Comparison of ENCODE assay signal across 13 mouse cellular contexts in the genomic region with DNA sequence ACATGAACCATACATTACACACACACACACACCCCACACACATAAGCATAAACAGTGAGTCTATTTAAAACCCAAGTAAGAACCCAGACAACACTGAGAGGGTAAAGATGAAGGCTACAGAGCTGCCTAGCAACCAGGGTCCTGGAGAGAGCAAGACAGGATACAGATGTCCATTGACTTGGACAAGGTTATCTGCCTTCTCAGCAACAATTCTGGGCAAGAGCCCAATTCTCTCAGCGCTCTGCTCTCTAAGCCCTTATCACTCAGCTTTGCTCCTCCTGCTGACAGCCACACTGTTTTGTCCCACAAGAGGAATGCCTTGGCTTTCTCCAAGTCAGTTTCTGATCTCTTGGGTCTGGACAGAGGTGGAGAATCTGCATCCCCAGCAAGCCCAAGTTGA. TPM values are rescaled to one million over a fixed set of nuclear protein-coding genes. Genes with fewer than 3 reads are reported as not detected.
A peak's percentile ranks its signal among the peaks of the same experiment; 100 is the strongest.
DNase-seq lines count a peak whose midpoint lies in the region; ATAC-seq and TF ChIP-seq lines count a peak whose summit lies in the region.
"Had no signal": no experiment of that assay in that cellular context is flagged by ENCODE, and none has a peak within 500 bp of the region (broad histone marks: within the 10 kb centered on the region; RNA-seq: fewer than 3 reads in every experiment).

No protein-coding gene starts in this region.

- ATAC-seq in kidney, postnatal 0 days (replicated peaks; ENCODE audit: low FRiP score, low read depth) = no peak
- no peak for ATAC-seq in forebrain, embryonic 14.5 days

- H3K4me2 ChIP-seq in kidney, postnatal 0 days (ENCODE audit: low read length) = no peak overlapping the region
- H3K4me2 ChIP-seq in forebrain, embryonic 14.5 days (ENCODE audit: low read length) = no peak overlapping the region
- H3K4me2 ChIP-seq: midbrain, embryonic 12.5 days; neural tube, embryonic 15.5 days had no signal

- DNase-seq in adrenal gland, postnatal 14 days = peak; percentile 65
- no peak for DNase-seq in adrenal gland, adult 8-10 months
- DNase-seq in ovary, adult 18-20 months (ENCODE audit: low spot score) = peak; percentile 21
- DNase-seq in ovary, postnatal 10 days (ENCODE audit: low spot score) = no peak
- DNase-seq in kidney, postnatal 0 days (ENCODE audit: low spot score) = peak; percentile 59
- DNase-seq in testis, postnatal 14 days (ENCODE audit: low spot score) = peak; percentile 73
- no peak for DNase-seq in layer of hippocampus, adult 11-12 months (ENCODE audit: low spot score)
- no peak for DNase-seq in forebrain, embryonic 14.5 days (ENCODE audit: low spot score)
- DNase-seq: cerebellum, postnatal 25 days had no signal

- no peak for TF ChIP-seq CTCF in kidney, postnatal 0 days (IDR thresholded peaks at IDR 0.05; ENCODE audit: low read depth)

- 68% methylated on average over 1 of the region's 1 CpGs for WGBS in kidney, postnatal 0 days
- 94% methylated on average over 1 of the region's 1 CpGs for WGBS in forebrain, embryonic 14.5 days

- H3K9me3 ChIP-seq in kidney, postnatal 0 days (replicated peaks; ENCODE audit: low read length) = no peaks in the 10 kb centered on the region
- H3K9me3 ChIP-seq in forebrain, embryonic 14.5 days (replicated peaks; ENCODE audit: control insufficient read depth, low read length) = no peaks in the 10 kb centered on the region
- H3K9me3 ChIP-seq: midbrain, embryonic 12.5 days; neural tube, embryonic 15.5 days had no signal

- H3K27ac ChIP-seq in kidney, postnatal 0 days = no peak overlapping the region
- H3K27ac ChIP-seq in forebrain, embryonic 14.5 days (ENCODE audit: low read depth, low read length) = no peak overlapping the region
- H3K27ac ChIP-seq: midbrain, embryonic 12.5 days; neural tube, embryonic 15.5 days had no signal

- H3K9ac ChIP-seq in kidney, postnatal 0 days (ENCODE audit: low read depth, low read length) = no peak overlapping the region
- H3K9ac ChIP-seq in forebrain, embryonic 14.5 days (ENCODE audit: low read length) = no peak overlapping the region
- H3K9ac ChIP-seq: midbrain, embryonic 12.5 days; neural tube, embryonic 15.5 days had no signal

- H3K4me3 ChIP-seq in kidney, postnatal 0 days (replicated peaks; ENCODE audit: low read depth, low read length) = no peak overlapping the region
- H3K4me3 ChIP-seq in forebrain, embryonic 14.5 days (ENCODE audit: low read depth, low read length) = no peak overlapping the region
- H3K4me3 ChIP-seq: midbrain, embryonic 12.5 days; neural tube, embryonic 15.5 days had no signal

- H3K4me1 ChIP-seq in kidney, postnatal 0 days (replicated peaks; ENCODE audit: insufficient read depth, low read length) = no peaks in the 10 kb centered on the region
- no peaks in the 10 kb centered on the region for H3K4me1 ChIP-seq in forebrain, embryonic 14.5 days (ENCODE audit: control insufficient read depth, insufficient read depth, low read length)
- H3K4me1 ChIP-seq: midbrain, embryonic 12.5 days; neural tube, embryonic 15.5 days had no signal

- H3K27me3 ChIP-seq in kidney, postnatal 0 days (ENCODE audit: insufficient read depth, low read length) = no peaks in the 10 kb centered on the region
- H3K27me3 ChIP-seq in forebrain, embryonic 14.5 days (replicated peaks; ENCODE audit: control insufficient read depth, insufficient read depth, low read length) = no peaks in the 10 kb centered on the region
- H3K27me3 ChIP-seq: midbrain, embryonic 12.5 days had no signal

- H3K36me3 ChIP-seq in kidney, postnatal 0 days (ENCODE audit: insufficient read depth, low read length) = no peaks in the 10 kb centered on the region
- H3K36me3 ChIP-seq in forebrain, embryonic 14.5 days (ENCODE audit: control insufficient read depth, insufficient read depth, low read length) = no peaks in the 10 kb centered on the region
- H3K36me3 ChIP-seq: midbrain, embryonic 12.5 days; neural tube, embryonic 15.5 days had no signal

RNA-seq across cellular contexts. Expression of a gene that starts 9.7 kb away (rescaled TPM):
- total RNA-seq in adrenal gland, postnatal 14 days (2021) = 66.2 and 71.8 TPM in 2 replicates
- 10 to 100 TPM; 77.2 to 92.4 (median 82.4) TPM for total RNA-seq in adrenal gland, adult 8-10 months (2022)
- polyA plus RNA-seq in kidney, postnatal 0 days (2015; fragmentation: Nextera tagmentation; extraction: Ambion mirVana) = 73.2 and 83.9 TPM in 2 replicates
- polyA plus RNA-seq in forebrain, embryonic 14.5 days (2014; fragmentation: Nextera tagmentation; extraction: Ambion mirVana) = 106 and 107 TPM in 2 replicates

RNA-seq across cellular contexts. Expression of a gene that starts 27.8 kb away (rescaled TPM):
- total RNA-seq in adrenal gland, postnatal 14 days (2021) = not detected in 2 replicates
- total RNA-seq in adrenal gland, adult 8-10 months (2022) = not detected
- polyA plus RNA-seq in kidney, postnatal 0 days (2015; fragmentation: Nextera tagmentation; extraction: Ambion mirVana) = 0.50 and 0.51 TPM in 2 replicates
- 0.28 and 0.58 TPM in 2 replicates for polyA plus RNA-seq in forebrain, embryonic 14.5 days (2014; fragmentation: Nextera tagmentation; extraction: Ambion mirVana)
- total RNA-seq: layer of hippocampus, postnatal 25 days had no signal

RNA-seq across cellular contexts. Expression of a gene that starts 37.0 kb away (rescaled TPM):
- total RNA-seq in adrenal gland, postnatal 14 days (2021) = 0.15 and 0.53 TPM in 2 replicates
- under 1 TPM in 3 of 4 experiments, not detected in 1; 0.12 to 0.25 (median 0.19) TPM for total RNA-seq in adrenal gland, adult 8-10 months (2022)
- polyA plus RNA-seq in kidney, postnatal 0 days (2015; fragmentation: Nextera tagmentation; extraction: Ambion mirVana) = 0.13 and 0.14 TPM in 2 replicates
- polyA plus RNA-seq in forebrain, embryonic 14.5 days (2014; fragmentation: Nextera tagmentation; extraction: Ambion mirVana) = 0.10 and 0.28 TPM in 2 replicates

RNA-seq across cellular contexts. Expression of a gene that starts 41.7 kb away (rescaled TPM):
- total RNA-seq in adrenal gland, postnatal 14 days (2021) = 0.94 TPM in 1 of 2 replicates, not detected in the other
- under 1 TPM in 1 of 4 experiments, not detected in 3; 0.38 TPM for total RNA-seq in adrenal gland, adult 8-10 months (2022)
- polyA plus RNA-seq in kidney, postnatal 0 days (2015; fragmentation: Nextera tagmentation; extraction: Ambion mirVana) = 0.20 TPM in 1 of 2 replicates, not detected in the other
- 0.44 and 0.67 TPM in 2 replicates for polyA plus RNA-seq in forebrain, embryonic 14.5 days (2014; fragmentation: Nextera tagmentation; extraction: Ambion mirVana)
- total RNA-seq: layer of hippocampus, postnatal 25 days had no signal
- polyA plus RNA-seq: C2C12; neural tube, embryonic 15.5 days had no signal

Comparison
In these comparisons a context has a peak if more than half of its experiments do, and no peak if none do; other contexts are left out.
1. DNase-seq: peak in adrenal gland, postnatal 14 days (single experiment), ovary, adult 18-20 months (single experiment), kidney, postnatal 0 days (single experiment) and testis, postnatal 14 days (single experiment); none in adrenal gland, adult 8-10 months (single experiment), ovary, postnatal 10 days (single experiment), layer of hippocampus, adult 11-12 months (single experiment) and forebrain, embryonic 14.5 days (single experiment).